Mouse (Mus musculus) neural tube, embryonic 11.5 days (tissue): ENCODE data around the gene Irf4. TPM values are rescaled to one million over a fixed set of nuclear protein-coding genes. Genes with fewer than 3 reads are reported as not detected.

Source experiments
- polyA plus RNA-seq: library from polyadenylated mRNA; unstranded; fragments of >200 nt; fragmentation: Nextera tagmentation; extraction: Ambion mirVana; gene quantifications from 2 replicates; pipeline ENCODE4 v1.2.1, GENCODE M21; 2014

The Irf4 gene
- polyA plus RNA-seq, 1 experiment from 2014 or later: not detected

Other genes starting within 250 kb of the Irf4 start
- gene Uqcrfs1, start 203.9 kb upstream of the Irf4 start, polyA plus RNA-seq: 252 TPM in 2 replicates
- 19.5 and 20.3 TPM in 2 replicates for gene Dusp22, start 89.2 kb upstream of the Irf4 start, polyA plus RNA-seq
- not detected in 2 replicates for gene Hus1b, start 198.5 kb downstream of the Irf4 start, polyA plus RNA-seq
- gene Exoc2, start 224.9 kb downstream of the Irf4 start, polyA plus RNA-seq: 42.5 and 44.5 TPM in 2 replicates
- gene Gm5447, start 225.0 kb downstream of the Irf4 start, polyA plus RNA-seq: not detected in 2 replicates